Mouse (Mus musculus) bone marrow, adult 2 months (tissue): ENCODE results near the gene Scml4.

Source experiments
- CTCF ChIP-seq: fragments of 200-500 bp; IDR thresholded peaks from 2 replicates; pipeline ENCODE4 v1.5.1; 2011; ENCODE audit warnings: low read length, control low read depth; ENCODE audit not compliant: control insufficient read depth, insufficient read depth
- POLR2A ChIP-seq: fragments of 200-500 bp; IDR thresholded peaks from 2 replicates; pipeline ENCODE4 v1.6.1; 2011; ENCODE audit warnings: low read depth, mild to moderate bottlenecking, control low read depth, low read length, borderline replicate concordance; ENCODE audit not compliant: control insufficient read depth

GRCm38 (mm10) chr10:42894263-42894662, 34.1 kb downstream of the Scml4 start:
- TF ChIP-seq POLR2A: no peak
- no peak for TF ChIP-seq CTCF
